9 mouse cellular contexts compared by ENCODE assay signal in the genomic region with DNA sequence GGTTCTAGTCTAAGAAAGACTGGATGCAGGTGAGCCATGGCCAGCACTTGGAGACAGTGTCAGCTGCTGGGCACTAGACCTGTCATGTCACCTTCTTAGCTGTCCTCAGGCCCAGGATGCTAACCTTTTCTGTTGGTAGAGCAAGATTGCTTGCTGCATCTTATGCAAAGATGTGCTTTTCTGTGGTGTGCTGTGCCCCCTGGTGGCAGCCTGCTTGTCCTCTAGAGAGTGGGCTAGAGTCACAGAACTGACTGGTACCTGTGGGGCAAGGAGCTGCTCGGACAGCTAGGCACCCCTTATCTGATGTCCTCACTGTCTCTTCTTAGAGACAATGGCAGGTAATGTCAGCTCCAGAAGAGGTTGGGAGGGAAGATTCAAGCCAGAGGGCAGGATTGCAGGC. TPM values are rescaled to one million over a fixed set of nuclear protein-coding genes. Genes with fewer than 3 reads are reported as not detected.
DNase-seq lines count a peak whose midpoint lies in the region; ATAC-seq and TF ChIP-seq lines count a peak whose summit lies in the region.
"Had no signal": no experiment of that assay in that cellular context is flagged by ENCODE, and none has a peak within 500 bp of the region (broad histone marks: within the 10 kb centered on the region; RNA-seq: fewer than 3 reads in every experiment).

No protein-coding gene starts in this region.

- H3K9ac ChIP-seq in hindbrain, postnatal 0 days (replicated peaks; ENCODE audit: low read length), result no peak overlapping the region

- H3K4me1 ChIP-seq in hindbrain, postnatal 0 days (ENCODE audit: insufficient read depth, low read length), result no peaks in the 10 kb centered on the region

- H3K4me3 ChIP-seq in hindbrain, postnatal 0 days (ENCODE audit: low read length), result no peak overlapping the region
- H3K4me3 ChIP-seq: megakaryocyte, embryonic 14.5 days had no signal

- H3K9me3 ChIP-seq in hindbrain, postnatal 0 days (ENCODE audit: low read length), result no peaks in the 10 kb centered on the region
- H3K9me3 ChIP-seq: megakaryocyte, embryonic 14.5 days had no signal

- peak; percentile 75 for ATAC-seq in frontal cortex, adult (ENCODE audit: low TSS enrichment)
- peak; percentile 65 for ATAC-seq in hindbrain, postnatal 0 days

- no peak overlapping the region for H3K4me2 ChIP-seq in hindbrain, postnatal 0 days (ENCODE audit: low read depth, low read length)

- H3K27me3 ChIP-seq in hindbrain, postnatal 0 days (ENCODE audit: insufficient read depth, low read length), result no peaks in the 10 kb centered on the region
- H3K27me3 ChIP-seq: megakaryocyte, embryonic 14.5 days had no signal

- no peak overlapping the region for H3K27ac ChIP-seq in hindbrain, postnatal 0 days

- peak; percentile 76 for DNase-seq in ZHBTc4 (ENCODE audit: low read depth, low spot score)
- peak; percentile 50 for DNase-seq in cerebellum, adult 9-11 months
- peak; percentile 78 for DNase-seq in hindbrain, postnatal 0 days (ENCODE audit: low spot score)
- peak; percentile 43 for DNase-seq in left cerebral cortex, adult 11 months (ENCODE audit: low spot score)
- peak; percentile 90 for DNase-seq in lung, postnatal 36 days
- DNase-seq in right cerebral cortex, adult 18-20 months, result peak; percentile 68
- DNase-seq in urinary bladder, postnatal 36 days (ENCODE audit: low spot score in 2 of 2), result peak; percentile 59 to 66

- H3K36me3 ChIP-seq in hindbrain, postnatal 0 days (ENCODE audit: insufficient read depth, low read length), result peaks cover 60% of the 10 kb centered on the region

- TF ChIP-seq CTCF in hindbrain, postnatal 0 days (IDR thresholded peaks at IDR 0.05; ENCODE audit: low read depth), result peak; percentile 86

- WGBS in hindbrain, postnatal 0 days, result 63% methylated on average over 1 of the region's 1 CpGs

RNA-seq across cellular contexts. Expression of a gene that starts 53.2 kb away (rescaled TPM):
- 132 and 134 TPM in 2 replicates for total RNA-seq in hindbrain, postnatal 0 days (2014; rRNA removed)
- polyA plus RNA-seq in hindbrain, postnatal 0 days (2015; fragmentation: Nextera tagmentation; extraction: Ambion mirVana), result 59.5 and 63.6 TPM in 2 replicates

RNA-seq across cellular contexts. Expression of a gene that starts 53.7 kb away (rescaled TPM):
- not detected in 2 replicates for total RNA-seq in hindbrain, postnatal 0 days (2014; rRNA removed)
- polyA plus RNA-seq in hindbrain, postnatal 0 days (2015; fragmentation: Nextera tagmentation; extraction: Ambion mirVana), result 1.4 and 1.8 TPM in 2 replicates
